Comparison of ENCODE assay signal across 13 mouse cellular contexts in the genomic region with DNA sequence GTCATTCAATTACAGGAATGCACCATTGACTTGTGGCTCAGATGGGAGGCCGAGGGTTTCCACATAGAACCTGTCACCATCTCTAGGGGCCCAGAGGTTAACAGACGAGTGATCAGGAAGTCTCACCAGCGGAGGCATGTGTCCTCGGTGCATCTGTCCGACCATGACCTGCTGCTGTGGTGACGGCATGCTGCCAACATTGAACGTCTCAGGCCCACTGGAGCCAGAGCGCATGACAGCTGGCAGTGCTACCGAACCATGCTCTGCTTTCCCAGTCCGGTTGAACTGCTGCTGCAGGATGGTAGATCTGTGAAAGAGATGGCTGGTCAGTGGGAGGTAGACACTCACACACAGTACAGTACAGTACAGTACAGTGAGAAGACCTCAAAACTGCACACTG.
"Had no signal": no experiment of that assay in that cellular context is flagged by ENCODE, and none has a peak within 500 bp of the region (broad histone marks: within the 10 kb centered on the region; RNA-seq: fewer than 3 reads in every experiment).

No protein-coding gene starts in this region.

- DNase-seq: kidney, postnatal 10 days; kidney, postnatal 36 days; layer of hippocampus, postnatal 36 days; liver; lung, adult 18-20 months; lung, postnatal 10 days; lung, postnatal 36 days; right cerebral cortex, adult 18-20 months; right cerebral cortex, postnatal 14 days; right cerebral cortex, postnatal 4 days; thymus, adult 2 months; thymus, postnatal 14 days; thymus, postnatal 4 days had no signal
